Mouse (Mus musculus): ENCODE measurements at regions not wholly inside any gene's neighbourhood (a gene's known extent, or its start where the extent isn't known, plus 50 kb on each side); places are given as distances from the start of the nearest gene placed in this dataset.

- no peak for DNase-seq
These were observed 71.3 kb upstream of the Kcnd3 start for GRCm38 (mm10) chr3:105380818-105381217.

GRCm38 (mm10) chr3:105392611-105393514 is 59.3 kb upstream of the Kcnd3 start:
- DNase-seq: peak; percentile 55 to 64
